Mouse (Mus musculus) T-helper 2 cell (primary cell): Measurements from ENCODE around the gene Resf1.
"Not testable (repeated sequence)": the region's sequence is repeated elsewhere in the genome, so short reads cannot be mapped to it uniquely, and the experiment has no call there.

Experiments
- in situ Hi-C: fragments of 300-600 bp; cut with MboI, MseI; formaldehyde crosslinking; loops from one replicate; pipeline ENCODE4 v1.15.1; 2025; ENCODE audit warnings: high pct_unique_total_duplicates

Resf1 gene

DNA sequence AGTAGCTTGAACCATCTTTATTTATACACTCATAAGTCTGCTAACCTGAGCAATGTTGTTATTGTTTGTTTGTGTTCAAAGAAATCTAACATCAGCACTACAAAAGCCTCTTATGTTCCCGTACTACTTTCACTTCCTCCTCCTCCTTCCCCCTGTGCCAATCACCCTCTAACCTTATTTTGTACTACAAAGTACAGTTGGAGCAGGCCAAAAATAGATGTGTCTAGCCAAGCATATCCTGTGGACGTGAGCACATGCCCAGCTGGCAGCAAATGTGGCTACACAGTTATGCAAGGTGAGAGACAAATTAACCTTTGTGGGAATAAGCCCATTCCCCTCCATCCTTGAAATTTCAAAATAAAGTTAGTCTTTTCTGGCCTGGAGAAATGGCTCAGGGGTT lies 34.6 kb downstream of the Resf1 start:
- in situ Hi-C loops = no loop called here

DNA sequence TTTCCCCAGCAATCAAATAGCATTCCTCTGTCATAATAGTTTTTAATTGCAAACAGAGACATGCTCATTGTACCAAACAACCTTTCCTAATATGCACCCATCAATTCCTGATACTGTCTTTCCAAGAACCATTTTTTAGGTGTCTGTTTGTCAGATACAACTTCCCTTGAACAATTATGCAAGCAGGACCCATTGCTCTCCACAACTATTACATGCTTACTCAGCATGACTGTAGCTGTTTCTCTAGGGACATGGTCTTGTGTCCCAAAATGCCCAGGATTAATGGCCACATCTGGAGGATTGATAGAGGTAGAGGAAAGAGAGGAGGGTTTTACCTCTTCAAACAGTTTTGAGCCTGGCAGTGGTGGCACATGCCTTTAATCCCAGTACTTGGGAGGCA lies 35.2 kb downstream of the Resf1 start:
- in situ Hi-C loops = no loop called here

DNA sequence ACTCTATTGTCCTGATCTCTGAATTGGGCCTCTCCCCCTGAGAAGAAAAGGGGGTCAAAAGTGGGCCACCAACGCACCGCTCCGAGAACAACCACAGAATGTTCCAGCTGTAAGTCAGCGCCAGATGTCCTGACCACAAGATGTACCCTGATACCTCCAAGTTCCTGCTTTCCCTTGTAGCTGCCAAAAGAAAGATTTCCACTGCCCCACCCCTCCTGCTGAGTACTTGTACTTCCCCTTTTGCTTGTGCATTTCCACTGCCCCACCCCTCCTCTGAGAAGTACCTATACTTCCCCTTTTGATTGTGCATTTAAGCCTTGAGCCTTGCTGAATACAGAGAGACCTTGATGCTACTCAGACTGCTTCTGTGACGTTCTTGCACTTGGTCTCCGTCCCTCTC lies 39.0 kb downstream of the Resf1 start:
- in situ Hi-C loops = not testable (repeated sequence)

DNA sequence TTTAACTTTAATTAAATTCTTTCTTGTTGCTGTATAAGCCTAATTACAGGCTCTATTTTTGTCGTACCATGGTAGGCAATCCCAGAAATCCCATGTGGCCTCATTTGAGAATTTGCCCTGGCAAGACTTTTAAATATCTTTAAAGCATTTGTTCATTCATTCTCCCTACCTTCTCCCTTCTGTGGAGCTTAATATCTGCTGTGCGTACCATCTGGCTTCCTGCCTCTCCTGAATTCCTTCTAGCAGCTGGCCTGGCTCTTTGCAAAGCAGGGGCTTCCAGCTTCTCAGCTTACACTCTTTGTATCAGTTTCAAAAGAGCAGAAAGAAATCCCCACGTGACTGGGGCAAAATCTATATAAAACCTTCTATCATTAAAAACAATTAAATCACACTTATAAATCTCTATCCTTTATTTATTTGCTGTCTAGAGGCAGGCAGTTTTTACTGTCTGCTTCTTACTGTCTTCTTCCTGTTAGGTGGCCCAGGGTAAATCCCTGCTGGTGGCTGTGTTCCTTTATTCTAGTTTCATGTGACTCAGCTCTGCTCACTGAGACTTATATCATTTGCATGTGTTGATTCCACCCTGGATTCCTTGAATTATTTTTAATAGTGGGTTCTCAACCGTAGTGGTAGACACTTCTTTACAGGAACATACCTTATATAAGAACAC lies 45.7 kb downstream of the Resf1 start:
- in situ Hi-C loops = no loop called here

DNA sequence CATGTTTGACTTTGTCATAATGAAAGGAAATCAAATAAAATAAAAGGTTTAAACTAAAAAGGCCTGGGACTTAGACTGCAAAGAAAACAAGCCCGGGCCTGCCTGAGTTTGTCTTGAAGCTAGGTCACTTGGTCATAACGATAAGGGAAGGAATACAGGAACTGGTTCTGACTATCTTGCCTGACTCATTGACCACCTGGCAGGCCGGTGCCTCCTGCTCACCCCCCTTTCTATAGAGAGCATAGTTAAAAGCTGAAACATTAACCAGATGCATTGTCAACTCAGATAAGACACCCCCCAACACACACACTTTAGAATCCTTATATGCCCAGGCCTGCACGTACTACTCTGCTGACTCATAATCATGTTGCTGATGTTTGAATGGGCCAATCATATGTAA lies 46.6 kb downstream of the Resf1 start:
- in situ Hi-C loops = not testable (repeated sequence)

DNA sequence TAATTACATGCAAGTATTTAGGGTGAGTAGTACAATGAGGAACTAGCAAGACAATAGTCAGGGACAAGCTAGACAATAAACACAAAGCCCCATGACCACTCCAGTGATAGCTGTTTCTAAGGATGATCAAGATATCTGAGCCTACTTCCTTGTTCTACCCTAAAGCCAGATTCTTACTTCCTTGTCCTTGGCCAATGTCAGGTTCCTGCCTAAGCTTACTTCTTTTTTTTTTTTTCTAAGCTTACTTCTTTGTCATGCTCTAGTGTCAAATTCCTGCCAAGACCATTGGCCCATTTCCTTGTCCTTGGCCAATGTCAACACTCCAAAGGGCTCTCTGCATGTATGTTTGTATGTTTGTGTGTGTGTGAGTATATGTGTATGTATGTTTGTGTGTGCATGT lies 47.9 kb downstream of the Resf1 start:
- in situ Hi-C loops = no loop called here

DNA sequence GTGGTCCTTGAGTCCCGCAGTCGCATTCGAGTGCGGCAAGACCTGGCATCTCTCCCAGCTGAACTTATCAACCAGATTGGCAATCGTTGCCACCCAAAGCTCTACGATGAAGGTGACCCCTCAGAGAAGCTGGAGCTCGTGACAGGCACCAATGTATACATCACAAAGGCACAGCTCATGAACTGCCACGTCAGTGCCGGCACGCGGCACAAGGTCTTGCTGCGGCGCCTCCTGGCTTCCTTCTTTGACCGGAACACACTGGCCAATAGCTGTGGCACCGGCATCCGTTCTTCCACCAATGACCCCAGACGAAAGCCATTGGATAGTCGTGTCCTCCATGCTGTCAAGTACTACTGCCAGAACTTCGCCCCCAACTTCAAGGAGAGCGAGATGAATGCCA lies 53.3 kb downstream of the Resf1 start:
- in situ Hi-C loops = not testable (repeated sequence)

DNA sequence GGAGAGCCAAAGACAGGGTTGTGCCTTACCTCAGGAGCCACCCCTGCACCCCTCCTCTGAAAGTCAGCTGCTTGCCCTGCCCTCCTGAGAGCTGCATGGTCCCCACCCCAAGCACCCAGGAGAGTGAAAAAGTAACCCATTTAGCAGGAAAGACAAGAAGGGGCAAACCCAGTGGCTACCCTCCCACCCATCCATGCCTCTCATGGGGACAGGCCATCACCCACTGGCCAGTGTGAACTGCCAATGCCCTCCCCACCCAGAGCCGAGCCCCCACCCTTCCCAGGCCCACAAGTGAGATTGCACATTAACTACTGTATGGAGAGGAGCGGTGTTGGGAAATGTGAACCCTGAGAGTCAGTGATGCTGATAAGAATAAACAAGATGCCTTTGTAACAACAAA lies 56.8 kb downstream of the Resf1 start:
- in situ Hi-C loops = not testable (repeated sequence)

DNA sequence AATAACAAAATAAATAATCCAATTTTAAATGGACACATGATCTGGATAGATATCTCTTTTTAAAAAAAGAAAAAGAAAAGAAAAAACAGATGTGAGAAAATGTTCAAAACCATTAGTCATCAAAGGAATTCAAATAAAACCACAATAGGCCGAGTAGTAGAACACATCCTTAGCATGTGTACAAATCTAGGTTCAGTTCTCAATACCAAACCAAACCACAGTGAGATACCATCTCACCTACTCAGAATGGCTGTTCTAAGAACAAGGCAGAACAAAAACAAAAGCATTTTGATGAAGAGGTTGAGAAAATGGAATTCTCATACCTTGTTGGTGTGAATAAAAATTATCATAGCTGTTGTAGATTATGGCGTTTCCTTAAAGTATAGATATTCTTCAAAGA lies 57.2 kb downstream of the Resf1 start:
- in situ Hi-C loops = no loop called here

DNA sequence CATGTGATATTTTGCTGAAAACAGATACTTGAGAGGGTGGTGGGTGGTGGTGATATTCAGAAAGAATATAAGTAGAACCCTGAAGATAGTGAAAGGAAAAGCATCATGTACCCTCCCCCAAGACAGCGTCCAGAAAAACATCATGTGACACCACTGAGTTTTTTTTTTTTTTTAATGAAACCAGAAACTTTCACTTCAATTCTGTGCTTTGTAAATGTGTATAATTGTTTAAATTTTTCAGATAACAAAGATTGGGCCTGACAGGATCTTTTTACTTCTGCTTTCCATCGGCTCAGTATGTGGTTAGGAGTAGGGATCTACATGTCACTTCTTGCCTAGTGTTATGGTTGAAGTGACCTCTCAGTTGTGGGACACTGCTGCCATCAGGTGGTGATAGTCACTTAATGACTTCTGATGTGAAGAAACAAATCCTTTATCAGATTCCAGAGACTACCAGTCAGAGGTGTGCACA lies 65.8 kb downstream of the Resf1 start:
- in situ Hi-C loops = loop anchor here (5.0 kb wide), 1 partner anchor 238 kb away; the partner anchor contains the start of gene Etfbkmt

DNA sequence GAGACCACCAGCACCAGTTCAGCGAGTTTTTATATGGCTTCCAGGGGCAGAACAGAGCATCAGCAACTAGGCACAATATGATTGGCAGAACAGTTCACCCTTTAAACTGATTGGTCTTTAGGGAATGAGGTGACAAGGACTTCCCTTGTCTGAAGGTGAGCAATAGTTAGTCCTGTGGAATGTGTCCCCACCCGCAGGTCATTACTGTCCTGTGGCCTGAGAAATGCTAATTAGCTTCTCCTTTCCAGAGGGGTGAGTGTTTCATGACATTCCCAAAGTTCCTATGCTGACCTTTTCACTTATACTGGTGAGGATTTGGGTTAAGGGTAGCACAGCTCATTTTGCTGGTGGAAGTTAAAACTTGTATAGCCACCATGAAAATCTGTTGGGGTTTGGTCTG lies 74.3 kb downstream of the Resf1 start:
- in situ Hi-C loops = loop anchor here (10.0 kb wide), 1 partner anchor 389 kb away; no protein-coding TSS in a partner anchor
